Mouse (Mus musculus) neural tube, embryonic 15.5 days (tissue): Measurements from ENCODE around the gene Mtmr4. TPM values are rescaled to one million over a fixed set of nuclear protein-coding genes. Genes with fewer than 3 reads are reported as not detected.

Experiments
- ATAC-seq: fragments of 200-750 bp; cut with Nextera tagmentation; 2 replicates; pipeline ENCODE4 v1.8.0; 2017; ENCODE audit warnings: mild to moderate bottlenecking, moderate TSS enrichment, moderate library complexity; ENCODE audit not compliant: low FRiP score
- H3K27ac ChIP-seq: fragments of 300-500 bp; sonication (generic); replicated peaks from 2 replicates; pipeline ENCODE4 v1.5.1; 2015; ENCODE audit warnings: mild to moderate bottlenecking, inconsistent platforms
- H3K27me3 ChIP-seq: fragments of 300-500 bp; sonication (generic); replicated peaks from 2 replicates; pipeline ENCODE4 v1.6.1; 2015; ENCODE audit warnings: inconsistent platforms
- H3K36me3 ChIP-seq: fragments of 300-500 bp; sonication (generic); 2 replicates; pipeline ENCODE4 v1.6.1; 2015; ENCODE audit warnings: inconsistent platforms
- H3K4me1 ChIP-seq: fragments of 300-500 bp; sonication (generic); 2 replicates; pipeline ENCODE4 v1.6.1; 2015; ENCODE audit warnings: inconsistent platforms
- H3K4me2 ChIP-seq: fragments of 300-500 bp; sonication (generic); 2 replicates; pipeline ENCODE4 v1.6.1; 2015; ENCODE audit warnings: inconsistent platforms, mild to moderate bottlenecking, moderate library complexity
- H3K4me3 ChIP-seq: fragments of 300-500 bp; sonication (generic); replicated peaks from 2 replicates; pipeline ENCODE4 v1.5.1; 2015; ENCODE audit warnings: mild to moderate bottlenecking, inconsistent platforms
- H3K9ac ChIP-seq: fragments of 300-500 bp; sonication (generic); replicated peaks from 2 replicates; pipeline ENCODE4 v1.6.1; 2015; ENCODE audit warnings: mild to moderate bottlenecking, inconsistent platforms
- H3K9me3 ChIP-seq: fragments of 300-500 bp; sonication (generic); replicated peaks from 2 replicates; pipeline ENCODE4 v1.6.1; 2016; ENCODE audit warnings: inconsistent platforms
- WGBS: fragments of 180-500 bp; shearing (Covaris S2); methylation state at CpG from one replicate; pipeline ENCODE4 v1.1.7; 2015; ENCODE audit warnings: mixed read lengths; 5-methylcytosine and 5-hydroxymethylcytosine counted together
- polyA plus RNA-seq: library from polyadenylated mRNA; unstranded; fragments of >200 nt; fragmentation: Nextera tagmentation; extraction: Ambion mirVana; gene quantifications from 2 replicates; pipeline ENCODE4 v1.2.1, GENCODE M21; 2015

Mtmr4 gene
- polyA plus RNA-seq = 41.0 and 42.8 TPM in 2 replicates

- H3K36me3 ChIP-seq = peaks cover 7% of the 10 kb centered on the region; the same call in 1 of the 2 replicates
- H3K9me3 ChIP-seq = no peaks in the 10 kb centered on the region
- peak; percentile 96 for ATAC-seq
- peaks cover 64% of the 10 kb centered on the region for H3K4me1 ChIP-seq
- H3K27ac ChIP-seq = peak within 1 kb of the TSS; percentile 95
- peak within 1 kb of the TSS; percentile 94 for H3K4me2 ChIP-seq
- peak within 1 kb of the TSS; percentile 85 for H3K9ac ChIP-seq
- under 1% methylated on average over 61 of the region's 61 CpGs for WGBS
- H3K4me3 ChIP-seq = peak within 1 kb of the TSS; percentile 78
- no peaks in the 10 kb centered on the region for H3K27me3 ChIP-seq
These were observed at the start of gene Mtmr4 for GRCm38 (mm10) chr11:87591526-87592353. Gene Mtmr4, plus strand, starts transcription at chr11:87592162.

- Histone ChIP-seq H3K4me3 (no peak overlapping the region), H3K36me3 (no peaks in the 10 kb centered on the region), H3K4me2 (no peak overlapping the region), H3K9me3 (no peaks in the 10 kb centered on the region), H3K9ac (no peak overlapping the region), H3K27me3 (no peaks in the 10 kb centered on the region), H3K27ac (no peak overlapping the region), H3K4me1 (no peaks in the 10 kb centered on the region)
- ATAC-seq = no peak
- WGBS = 40% methylated on average over 8 of the region's 8 CpGs
These were observed 49.7 kb upstream of the Mtmr4 start for GRCm38 (mm10) chr11:87542285-87542684.

GRCm38 (mm10) chr11:87542906-87543305 lies 49.1 kb upstream of the Mtmr4 start:
- Histone ChIP-seq H3K4me3 (no peak overlapping the region), H3K27me3 (no peaks in the 10 kb centered on the region), H3K36me3 (no peaks in the 10 kb centered on the region), H3K4me1 (no peaks in the 10 kb centered on the region), H3K9me3 (no peaks in the 10 kb centered on the region), H3K4me2 (no peak overlapping the region), H3K9ac (no peak overlapping the region), H3K27ac (no peak overlapping the region)
- WGBS = 49% methylated on average over 3 of the region's 3 CpGs
- no peak for ATAC-seq

- Histone ChIP-seq H3K27ac (no peak overlapping the region), H3K27me3 (no peaks in the 10 kb centered on the region), H3K36me3 (no peaks in the 10 kb centered on the region), H3K9me3 (no peaks in the 10 kb centered on the region), H3K4me2 (no peak overlapping the region), H3K9ac (no peak overlapping the region), H3K4me3 (no peak overlapping the region), H3K4me1 (no peaks in the 10 kb centered on the region)
- whole genome bisulfite sequencing = 75% methylated on average over 4 of the region's 4 CpGs
- no peak for ATAC-seq
These were observed 38.6 kb upstream of the Mtmr4 start for GRCm38 (mm10) chr11:87553342-87553741.

- Histone ChIP-seq H3K9ac (no peak overlapping the region), H3K9me3 (no peaks in the 10 kb centered on the region), H3K4me2 (no peak overlapping the region), H3K36me3 (no peaks in the 10 kb centered on the region), H3K4me3 (no peak overlapping the region), H3K4me1 (no peaks in the 10 kb centered on the region), H3K27ac (0 out of 2 replicates have a peak overlapping the region, but pooled peaks have one; percentile 45), H3K27me3 (no peaks in the 10 kb centered on the region)
- no peak for ATAC-seq
- WGBS = 48% methylated on average over 5 of the region's 5 CpGs
These were observed 37.6 kb upstream of the Mtmr4 start for GRCm38 (mm10) chr11:87554386-87554785.

GRCm38 (mm10) chr11:87555106-87555703 lies 36.8 kb upstream of the Mtmr4 start:
- no peaks in the 10 kb centered on the region for H3K36me3 ChIP-seq
- no peaks in the 10 kb centered on the region for H3K27me3 ChIP-seq
- no peak overlapping the region for H3K27ac ChIP-seq
- no peak overlapping the region for H3K4me3 ChIP-seq
- no peak for ATAC-seq
- H3K9me3 ChIP-seq = no peaks in the 10 kb centered on the region
- H3K9ac ChIP-seq = no peak overlapping the region
- H3K4me1 ChIP-seq = no peaks in the 10 kb centered on the region
- H3K4me2 ChIP-seq = no peak overlapping the region
- 73% methylated on average over 2 of the region's 2 CpGs for WGBS

GRCm38 (mm10) chr11:87561208-87561607 lies 30.8 kb upstream of the Mtmr4 start:
- Histone ChIP-seq H3K27me3 (no peaks in the 10 kb centered on the region), H3K4me3 (no peak overlapping the region), H3K27ac (no peak overlapping the region), H3K9me3 (no peaks in the 10 kb centered on the region), H3K4me1 (no peaks in the 10 kb centered on the region), H3K36me3 (no peaks in the 10 kb centered on the region), H3K4me2 (no peak overlapping the region), H3K9ac (no peak overlapping the region)
- ATAC-seq = no peak
- 85% methylated on average over 6 of the region's 6 CpGs for WGBS

GRCm38 (mm10) chr11:87566501-87566900 lies 25.5 kb upstream of the Mtmr4 start, which contains the start of gene Gm11492:
Gene Gm11492, plus strand, starts transcription at chr11:87566653.
- no peak within 1 kb of the TSS for H3K9ac ChIP-seq
- no peaks in the 10 kb centered on the region for H3K9me3 ChIP-seq
- H3K4me1 ChIP-seq = no peaks in the 10 kb centered on the region
- 81% methylated on average over 3 of the region's 3 CpGs for WGBS
- no peaks in the 10 kb centered on the region for H3K27me3 ChIP-seq
- H3K4me2 ChIP-seq = no peak within 1 kb of the TSS
- H3K36me3 ChIP-seq = no peaks in the 10 kb centered on the region
- no peak within 1 kb of the TSS for H3K27ac ChIP-seq
- H3K4me3 ChIP-seq = no peak within 1 kb of the TSS
- ATAC-seq = no peak

GRCm38 (mm10) chr11:87568255-87568953 lies 23.6 kb upstream of the Mtmr4 start, which contains the start of gene Sept4:
Gene Sept4, plus strand, starts transcription at chr11:87568903.
- no peaks in the 10 kb centered on the region for H3K4me1 ChIP-seq
- H3K27ac ChIP-seq = no peak within 1 kb of the TSS
- no peak within 1 kb of the TSS for H3K9ac ChIP-seq
- no peaks in the 10 kb centered on the region for H3K36me3 ChIP-seq
- H3K9me3 ChIP-seq = no peaks in the 10 kb centered on the region
- H3K4me2 ChIP-seq = no peak within 1 kb of the TSS
- H3K4me3 ChIP-seq = no peak within 1 kb of the TSS
- WGBS = 79% methylated on average over 7 of the region's 7 CpGs
- no peak for ATAC-seq
- no peaks in the 10 kb centered on the region for H3K27me3 ChIP-seq

- H3K27me3 ChIP-seq = no peaks in the 10 kb centered on the region
- 85% methylated on average over 5 of the region's 5 CpGs for WGBS
- no peak for ATAC-seq
- H3K27ac ChIP-seq = no peak overlapping the region
- no peak overlapping the region for H3K4me3 ChIP-seq
- H3K4me2 ChIP-seq = no peak overlapping the region
- no peak overlapping the region for H3K9ac ChIP-seq
- no peaks in the 10 kb centered on the region for H3K9me3 ChIP-seq
- no peaks in the 10 kb centered on the region for H3K4me1 ChIP-seq
- H3K36me3 ChIP-seq = no peaks in the 10 kb centered on the region
These were observed 21.2 kb upstream of the Mtmr4 start for GRCm38 (mm10) chr11:87570743-87571142.

- 96% methylated on average over 1 of the region's 1 CpGs for WGBS
- no peaks in the 10 kb centered on the region for H3K27me3 ChIP-seq
- no peaks in the 10 kb centered on the region for H3K9me3 ChIP-seq
- no peaks in the 10 kb centered on the region for H3K4me1 ChIP-seq
- no peak overlapping the region for H3K4me2 ChIP-seq
- H3K27ac ChIP-seq = no peak overlapping the region
- no peaks in the 10 kb centered on the region for H3K36me3 ChIP-seq
- H3K9ac ChIP-seq = no peak overlapping the region
- no peak for ATAC-seq
- H3K4me3 ChIP-seq = no peak overlapping the region
These were observed 20.5 kb upstream of the Mtmr4 start for GRCm38 (mm10) chr11:87571361-87571950.
